Mouse (Mus musculus): ENCODE measurements at regions not wholly inside any gene's neighbourhood (a gene's known extent, or its start where the extent isn't known, plus 50 kb on each side); places are given as distances from the start of the nearest gene placed in this dataset.

- DNase-seq (ENCODE audit: low spot score): no peak
Measured at GRCm38 (mm10) chr10:106417156-106417555, 53.0 kb upstream of the Ppfia2 start.

Data from layer of hippocampus, adult 11-12 months (tissue).